Mouse (Mus musculus) lung, adult 10 weeks (tissue): ENCODE measurements around the gene Tktl2. TPM values are rescaled to one million over a fixed set of nuclear protein-coding genes. Genes with fewer than 3 reads are reported as not detected.

Source experiments
- polyA plus RNA-seq: library from polyadenylated mRNA; stranded (reverse); fragments of 350-450 nt; fragmentation: Illumina TruSeq; extraction: RNeasy Lipid Tissue Mini Kit (QIAGEN cat#74804); gene quantifications from one replicate; pipeline ENCODE4 v1.2.3, GENCODE M21; 2014; ENCODE audit warnings: low read depth, low replicate concordance; ENCODE audit not compliant: insufficient read depth

Tktl2 gene
- not detected for polyA plus RNA-seq

DNA sequence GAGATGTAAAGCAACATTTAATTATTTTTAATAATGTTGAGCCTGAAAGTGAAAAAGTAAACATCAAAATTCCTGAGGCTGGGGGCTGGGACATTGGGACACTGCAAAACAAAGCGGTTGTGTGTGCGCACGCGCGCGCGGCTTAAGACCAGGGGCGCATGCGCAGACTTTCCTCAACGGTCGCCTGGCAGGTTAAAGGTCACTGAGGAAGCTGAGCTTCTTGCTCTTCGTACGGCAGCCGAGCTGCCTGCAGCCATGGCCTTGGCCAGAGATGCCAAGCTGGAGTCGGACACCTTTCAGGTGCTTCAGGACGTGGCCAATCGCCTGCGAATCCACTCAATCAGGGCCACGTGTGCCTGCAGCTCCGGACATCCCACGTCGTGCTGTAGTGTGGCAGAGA is at the start of gene Tktl2:
Gene Tktl2 (plus strand): TSS at position 220 of the 400 bp plus-strand sequence.

DNA sequence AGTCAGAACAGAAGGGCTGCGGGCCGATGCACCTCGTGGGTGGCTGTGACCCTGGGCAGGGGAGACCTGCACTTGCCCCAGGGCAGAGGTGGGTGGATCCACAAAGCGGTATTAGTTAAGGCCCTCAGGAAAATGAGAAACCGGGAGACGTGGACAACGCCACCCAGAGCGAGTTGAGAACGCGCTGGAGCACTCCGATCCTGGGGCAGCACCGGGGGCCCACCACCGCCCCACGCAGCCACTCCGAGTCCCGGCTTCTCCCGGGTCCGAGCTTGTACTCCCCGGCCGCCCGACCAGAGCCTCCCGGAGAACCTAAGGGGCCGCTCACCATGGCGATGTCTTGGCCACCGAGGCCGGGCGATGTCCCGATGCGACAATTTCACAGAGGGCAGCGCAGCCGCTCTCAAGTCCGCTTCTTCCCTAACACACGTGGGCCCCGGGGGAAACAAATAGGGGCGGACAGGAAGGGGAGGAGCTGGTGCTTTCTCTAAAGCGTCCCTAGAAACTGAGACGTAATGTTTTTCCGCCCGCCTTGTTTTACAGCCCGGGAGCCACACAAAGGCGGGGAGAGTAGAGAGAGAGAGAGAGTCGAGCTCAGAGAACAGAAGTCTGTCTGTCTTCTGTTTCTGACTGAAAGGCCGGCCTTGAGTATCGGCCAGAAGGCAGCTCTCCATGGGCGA is 25.3 kb upstream of the Tktl2 start, which contains the start of gene Tma16:
Gene Tma16 (minus strand): TSS at position 447 of the 680 bp plus-strand sequence.

Other genes starting within 250 kb of the Tktl2 start
- gene Tma16, start 25.2 kb upstream of the Tktl2 start, polyA plus RNA-seq = 2.3 TPM
- gene Npy5r, start 176.4 kb downstream of the Tktl2 start, polyA plus RNA-seq = not detected
- 2.4 TPM for gene Npy1r, start 185.4 kb downstream of the Tktl2 start, polyA plus RNA-seq